Mouse (Mus musculus) CH12.LX (cell line): Measurements from ENCODE around the gene Ubxn6. TPM values are rescaled to one million over a fixed set of nuclear protein-coding genes. Genes with fewer than 3 reads are reported as not detected.

Experiments
- DNase-seq: peaks from one replicate; pipeline ENCODE4 v3.0.0-alpha.2; 2013; ENCODE audit errors: extremely low read depth
- H3K27ac ChIP-seq: 2 replicates; pipeline ENCODE4 v1.5.1; 2012; ENCODE audit warnings: low read depth, mild to moderate bottlenecking, control low read depth, moderate library complexity; ENCODE audit not compliant: insufficient read depth
- H3K27me3 ChIP-seq: replicated peaks from 2 replicates; pipeline ENCODE3; 2012; ENCODE audit warnings: inconsistent platforms
- H3K36me3 ChIP-seq, 2 experiments: replicated peaks in 1 of 2; 2 replicates each; pipeline versions ENCODE3 to v1.6.1; 2012; ENCODE audit warnings: inconsistent platforms in 1 of 2, low read length in 1 of 2, mild to moderate bottlenecking in 1 of 2, mixed read lengths in 1 of 2, moderate library complexity in 1 of 2; ENCODE audit not compliant: control insufficient read depth in 1 of 2, insufficient read depth in 1 of 2
- H3K4me1 ChIP-seq, 2 experiments: 2 replicates each; pipeline ENCODE4 v1.6.1; 2012; ENCODE audit warnings: inconsistent platforms in 1 of 2, moderate library complexity in 1 of 2; ENCODE audit not compliant: insufficient read depth in 2 of 2, control insufficient read depth in 1 of 2
- H3K4me2 ChIP-seq: 2 replicates; pipeline ENCODE4 v1.6.1; 2012; ENCODE audit warnings: low read depth, mild to moderate bottlenecking, control low read depth; ENCODE audit not compliant: poor library complexity, insufficient read depth, severe bottlenecking
- H3K4me3 ChIP-seq, 3 experiments: fragments of 150-350 bp in 1 of 3; sonication (generic) in 1 of 3; replicated peaks in 1 of 3; 2 replicates each; pipeline versions ENCODE3 to v1.5.1; 2011 to 2012; ENCODE audit warnings: low read depth in 2 of 3, low read length in 2 of 3, mild to moderate bottlenecking in 2 of 3, moderate library complexity in 2 of 3, control low read depth in 1 of 3, improper control_type of control experiment in 1 of 3, inconsistent platforms in 1 of 3, mixed read lengths in 1 of 3; ENCODE audit not compliant: poor library complexity in 1 of 3
- H3K79me2 ChIP-seq: replicated peaks from 2 replicates; pipeline ENCODE4 v1.6.1; 2012; ENCODE audit warnings: mild to moderate bottlenecking, moderate library complexity; ENCODE audit not compliant: control insufficient read depth, poor library complexity, insufficient read depth, severe bottlenecking; ENCODE audit errors: extremely low read depth
- H3K9ac ChIP-seq: 2 replicates; pipeline ENCODE4 v1.6.1; 2012; ENCODE audit warnings: low read depth, mild to moderate bottlenecking, control low read depth, moderate library complexity; ENCODE audit not compliant: insufficient read depth
- H3K9me3 ChIP-seq: replicated peaks from 2 replicates; pipeline ENCODE3; 2012; ENCODE audit warnings: low read length, inconsistent platforms, mixed read lengths
- BHLHE40 ChIP-seq: IDR thresholded peaks from 2 replicates; pipeline ENCODE4 v1.6.1; 2011; ENCODE audit warnings: mild to moderate bottlenecking, low read depth, low read length, improper control_type of control experiment
- CTCF ChIP-seq, 2 experiments: IDR thresholded peaks in 1 of 2; conservative IDR thresholded peaks in 1 of 2; 2 replicates each; pipeline ENCODE4 v1.5.1; 2011 to 2012; ENCODE audit warnings: low read depth in 2 of 2, low read length in 2 of 2, improper control_type of control experiment in 1 of 2, inconsistent platforms in 1 of 2, mild to moderate bottlenecking in 1 of 2, moderate library complexity in 1 of 2
- EP300 ChIP-seq: IDR thresholded peaks from 2 replicates; pipeline ENCODE4 v1.6.1; 2011; ENCODE audit warnings: low read length, improper control_type of control experiment
- ETS1 ChIP-seq: conservative IDR thresholded peaks from 2 replicates; pipeline ENCODE4 v1.6.1; 2012; ENCODE audit warnings: low read depth, mild to moderate bottlenecking, inconsistent platforms, low read length, improper control_type of control experiment, moderate library complexity
- GABPA ChIP-seq: IDR thresholded peaks from 2 replicates; pipeline ENCODE4 v1.6.1; 2012; ENCODE audit warnings: low read depth, low read length, improper control_type of control experiment, inconsistent platforms; ENCODE audit not compliant: insufficient replicate concordance
- HCFC1 ChIP-seq: IDR thresholded peaks from 2 replicates; pipeline ENCODE4 v1.6.1; 2012; ENCODE audit warnings: low read depth, mild to moderate bottlenecking, inconsistent platforms, low read length, improper control_type of control experiment
- IRF4 ChIP-seq: IDR thresholded peaks from 2 replicates; pipeline ENCODE4 v1.6.1; 2014; ENCODE audit warnings: low read depth, mild to moderate bottlenecking, inconsistent platforms, low read length, improper control_type of control experiment
- JUN ChIP-seq: IDR thresholded peaks from 2 replicates; pipeline ENCODE4 v1.6.1; 2011; ENCODE audit warnings: low read depth, mild to moderate bottlenecking, low read length, improper control_type of control experiment, moderate library complexity; ENCODE audit not compliant: insufficient read depth
- MAX ChIP-seq: IDR thresholded peaks from 2 replicates; pipeline ENCODE4 v1.6.1; 2011; ENCODE audit warnings: low read length, improper control_type of control experiment
- MEF2A ChIP-seq: IDR thresholded peaks from 2 replicates; pipeline ENCODE4 v1.6.1; 2014; ENCODE audit warnings: low read depth, mild to moderate bottlenecking, inconsistent platforms, low read length, improper control_type of control experiment, borderline replicate concordance
- MXI1 ChIP-seq: IDR thresholded peaks from 2 replicates; pipeline ENCODE4 v1.6.1; 2011; ENCODE audit warnings: mild to moderate bottlenecking, low read depth, low read length, improper control_type of control experiment
- MYC ChIP-seq: IDR thresholded peaks from 2 replicates; pipeline ENCODE4 v1.6.1; 2011; ENCODE audit warnings: low read depth, mild to moderate bottlenecking, improper control_type of control experiment, low read length
- NELFE ChIP-seq: IDR thresholded peaks from 2 replicates; pipeline ENCODE4 v1.6.1; 2011; ENCODE audit warnings: low read depth, low read length, improper control_type of control experiment
- NRF1 ChIP-seq: IDR thresholded peaks from 2 replicates; pipeline ENCODE4 v1.6.1; 2014; ENCODE audit warnings: low read depth, mild to moderate bottlenecking, inconsistent platforms, low read length, improper control_type of control experiment, moderate library complexity
- PAX5 ChIP-seq: IDR thresholded peaks from 2 replicates; pipeline ENCODE4 v1.6.1; 2012; ENCODE audit warnings: low read length, inconsistent platforms, mixed read lengths
- POLR2AphosphoS2 ChIP-seq: IDR thresholded peaks from 2 replicates; pipeline ENCODE4 v1.6.1; 2011; ENCODE audit warnings: low read depth, low read length, improper control_type of control experiment
- RAD21 ChIP-seq: IDR thresholded peaks from 2 replicates; pipeline ENCODE4 v1.6.1; 2011; ENCODE audit warnings: low read depth, mild to moderate bottlenecking, low read length, improper control_type of control experiment, moderate library complexity
- RCOR1 ChIP-seq: conservative IDR thresholded peaks from 2 replicates; pipeline ENCODE4 v1.6.1; 2012; ENCODE audit warnings: low read depth, mild to moderate bottlenecking, inconsistent platforms, low read length, improper control_type of control experiment
- SIN3A ChIP-seq: IDR thresholded peaks from 2 replicates; pipeline ENCODE4 v1.6.1; 2012; ENCODE audit warnings: low read length, improper control_type of control experiment, inconsistent platforms
- SMC3 ChIP-seq: IDR thresholded peaks from 2 replicates; pipeline ENCODE4 v1.6.1; 2011; ENCODE audit warnings: low read depth, low read length, improper control_type of control experiment
- TBP ChIP-seq: conservative IDR thresholded peaks from 2 replicates; pipeline ENCODE4 v1.6.1; 2011; ENCODE audit warnings: low read depth, low read length, improper control_type of control experiment
- TCF12 ChIP-seq: IDR thresholded peaks from 2 replicates; pipeline ENCODE4 v1.6.1; 2014; ENCODE audit warnings: low read depth, mild to moderate bottlenecking, inconsistent platforms, low read length, improper control_type of control experiment
- UBTF ChIP-seq: IDR thresholded peaks from 2 replicates; pipeline ENCODE4 v1.6.1; 2012; ENCODE audit warnings: low read depth, mild to moderate bottlenecking, inconsistent platforms, low read length, improper control_type of control experiment, moderate library complexity
- ZNF384 ChIP-seq: IDR thresholded peaks from 2 replicates; pipeline ENCODE4 v1.6.1; 2012; ENCODE audit warnings: low read depth, low read length, improper control_type of control experiment, inconsistent platforms
- dilution Hi-C: fragments of 300-500 bp; cut with MboI; formaldehyde crosslinking; loops from 2 replicates; pipeline ENCODE4 v1.14.3; 2020; ENCODE audit warnings: low sequenced_read_pairs; ENCODE audit not compliant: extremely low pct_unique_long_range_greater_than_20kb, extremely low pct_ligation_motif_present
- in situ Hi-C: fragments of 300-500 bp; cut with MboI; formaldehyde crosslinking; loops from 3 replicates; pipeline ENCODE4 v1.14.3; 2019; ENCODE audit warnings: low sequenced_read_pairs, low pct_ligation_motif_present, low pct_unique_long_range_greater_than_20kb, mixed read lengths
- polyA plus RNA-seq: library from polyadenylated mRNA; unstranded; fragments of >175 nt; gene quantifications from 2 replicates; pipeline ENCODE4 v1.2.1, GENCODE M21; 2012; ENCODE audit warnings: low read depth; ENCODE audit not compliant: insufficient read length
- total RNA-seq, 2 experiments: library from RNA; depleted of rRNA; stranded (reverse); fragments of 300-350 nt in 1 of 2; fragments of >200 nt in 1 of 2; gene quantifications; 2 replicates each; pipeline ENCODE4 v1.2.3; 2012 to 2014

Ubxn6 gene
- total and polyA plus RNA-seq, 3 experiments: 24.6 to 29.1 (median 26.8) TPM

DNA sequence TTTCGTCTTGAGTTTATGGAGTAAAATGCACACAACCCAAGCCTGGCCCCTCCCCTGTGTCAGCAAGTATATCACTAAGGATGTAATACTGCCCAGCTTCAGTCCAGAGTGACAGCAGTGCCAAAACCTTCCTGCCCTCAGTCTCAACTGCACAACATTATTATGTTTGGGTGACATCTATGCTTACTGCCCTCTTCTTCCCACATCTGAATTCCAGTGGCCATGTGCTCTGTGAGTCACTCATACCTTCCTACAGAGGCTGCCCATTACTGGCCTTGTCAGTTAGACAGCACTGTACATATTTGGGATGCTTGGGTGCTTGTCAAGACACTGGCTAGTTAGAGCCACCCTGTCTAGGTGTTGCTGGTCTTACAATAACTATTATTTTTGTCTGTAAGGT is 48.5 kb downstream of the Ubxn6 start:
- Histone ChIP-seq H3K9ac (no peak overlapping the region), H3K4me2 (no peak overlapping the region), H3K4me1 (peaks cover 38 to 96% of the 10 kb centered on the region in 2 experiments), H3K4me3 (no peak overlapping the region), H3K9me3 (no peaks in the 10 kb centered on the region), H3K79me2 (peaks cover 51% of the 10 kb centered on the region), H3K27me3 (no peaks in the 10 kb centered on the region), H3K36me3 (peaks cover 35 to 90% of the 10 kb centered on the region in 2 experiments), H3K27ac (no peak overlapping the region)
- TF ChIP-seq EP300 (no peak), PAX5 (no peak), SMC3 (no peak), BHLHE40 (no peak), MXI1 (no peak), TCF12 (no peak), MYC (no peak), JUN (no peak), IRF4 (no peak), CTCF (conservative IDR thresholded peaks at IDR 0.05 in 1 of 2, IDR thresholded peaks at IDR 0.05 in 1 of 2; ENCODE audit: low read depth in 2 of 2, low read length in 2 of 2) (no peak), NELFE (no peak), NRF1 (no peak), MEF2A (no peak), GABPA (no peak), MAX (no peak), POLR2AphosphoS2 (no peak), RCOR1 (no peak)
- dilution Hi-C loops: no loop called here
- in situ Hi-C loops: no loop called here
- DNase-seq: no peak

DNA sequence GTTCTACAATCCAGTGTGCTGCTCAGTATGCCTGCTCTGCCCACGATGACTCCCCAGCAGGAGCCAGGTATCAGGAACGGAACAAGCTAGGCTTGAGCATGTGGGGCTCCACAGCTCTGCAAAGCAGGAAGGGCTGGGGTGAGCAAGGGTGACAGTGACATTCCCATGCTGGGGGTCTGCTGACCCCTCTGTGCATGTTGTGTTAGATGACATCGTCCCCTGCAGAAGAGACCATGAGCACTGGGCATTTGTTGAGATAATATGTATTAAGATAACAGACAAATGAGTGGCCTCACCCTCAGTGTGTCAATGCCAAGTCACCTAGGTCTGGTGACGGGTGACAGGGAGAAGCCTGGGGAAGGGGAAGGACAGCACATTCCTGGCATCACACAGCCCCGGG is 49.9 kb downstream of the Ubxn6 start:
- dilution Hi-C loops: no loop called here
- H3K4me1 ChIP-seq: peaks cover 36 to 97% of the 10 kb centered on the region in 2 experiments
- peaks cover 38% of the 10 kb centered on the region for H3K79me2 ChIP-seq
- H3K4me3 ChIP-seq: no peak overlapping the region
- in situ Hi-C loops: no loop called here
- no peak overlapping the region for H3K27ac ChIP-seq
- no peak for TF ChIP-seq SIN3A
- no peak for TF ChIP-seq HCFC1
- no peak for TF ChIP-seq ZNF384
- TF ChIP-seq ETS1: no peak
- no peak for TF ChIP-seq MAX
- no peak for TF ChIP-seq RAD21
- no peak for TF ChIP-seq UBTF
- TF ChIP-seq TBP: no peak
- TF ChIP-seq, all 38 proteins: peak for 0
- no peaks in the 10 kb centered on the region for H3K27me3 ChIP-seq
- peaks cover 30 to 88% of the 10 kb centered on the region in 2 experiments for H3K36me3 ChIP-seq
- no peak for DNase-seq
- no peak overlapping the region for H3K9ac ChIP-seq
- no peaks in the 10 kb centered on the region for H3K9me3 ChIP-seq
- no peak overlapping the region for H3K4me2 ChIP-seq
